ENCODE assay signal across 10 mouse cellular contexts in the genomic region with DNA sequence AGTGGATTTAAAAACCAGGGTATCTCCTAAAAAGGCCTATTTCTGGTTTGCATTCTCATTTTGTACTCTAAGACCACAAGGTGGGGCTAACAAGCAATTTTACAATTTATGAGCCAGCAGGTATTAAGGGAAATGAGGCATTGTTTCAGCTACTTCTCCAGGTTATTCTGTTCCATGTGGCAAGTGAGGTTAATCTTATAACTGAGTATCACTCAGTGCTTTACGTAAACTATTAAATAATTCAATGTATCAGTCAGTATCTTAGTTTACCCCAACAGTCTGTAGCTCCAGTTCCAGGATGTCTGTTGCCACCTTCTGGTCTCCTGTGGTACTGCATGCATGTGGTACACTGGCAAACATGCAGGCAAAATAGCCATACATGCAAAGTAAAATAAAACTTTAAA. TPM values are rescaled to one million over a fixed set of nuclear protein-coding genes. Genes with fewer than 3 reads are reported as not detected.
DNase-seq lines count a peak whose midpoint lies in the region.
"Had no signal": no experiment of that assay in that cellular context is flagged by ENCODE, and none has a peak within 500 bp of the region (broad histone marks: within the 10 kb centered on the region; RNA-seq: fewer than 3 reads in every experiment).

No protein-coding gene starts in this region.

- peak; percentile 13 for DNase-seq in 3134 (ENCODE audit: extremely low read depth, insufficient read length, low spot score)
- peak; percentile 19 for DNase-seq in T-cell, adult 2 months (ENCODE audit: low spot score)
- DNase-seq in cerebellum, adult 9-11 months = peak; percentile 14
- DNase-seq in frontal cortex, adult 2 months (ENCODE audit: extremely low spot score in 1 of 2, low spot score in 1 of 2) = peak; percentile 7 to 57
- peak; percentile 41 for DNase-seq in hindlimb bud, embryonic 11.5 days (ENCODE audit: extremely low spot score, low read depth, low spot score)
- peak; percentile 20 for DNase-seq in layer of hippocampus, adult 9-11 months
- DNase-seq in lung, postnatal 14 days = peak; percentile 32
- DNase-seq in right cerebral cortex, adult 18-20 months = peak; percentile 15

RNA-seq across cellular contexts. Expression of gene H2-M10.5, which starts 13.8 kb away (rescaled TPM):
- polyA plus RNA-seq in frontal cortex, adult 2 months (2012; rRNA removed) = not detected in 2 replicates
- polyA plus RNA-seq: C2C12; embryonic facial prominence, embryonic 15.5 days had no signal

RNA-seq across cellular contexts. Expression of gene H2-M10.6, which starts 25.5 kb away (rescaled TPM):
- not detected in 2 replicates for polyA plus RNA-seq in frontal cortex, adult 2 months (2012; rRNA removed)
- polyA plus RNA-seq: C2C12; embryonic facial prominence, embryonic 15.5 days had no signal

RNA-seq across cellular contexts. Expression of gene Trim26, which starts 50.4 kb away (rescaled TPM):
- polyA plus RNA-seq in frontal cortex, adult 2 months (2012; rRNA removed) = 20.8 and 21.9 TPM in 2 replicates

Comparison
In these comparisons a context has a peak if more than half of its experiments do, and no peak if none do; other contexts are left out.
1. Peak in every context shown above with its lines: DNase-seq.